Mouse (Mus musculus): ENCODE results near the gene Rybp. TPM values are rescaled to one million over a fixed set of nuclear protein-coding genes. Genes with fewer than 3 reads are reported as not detected.

The Rybp gene
- 7.5 and 8.3 TPM in 2 replicates for polyA plus RNA-seq (2014; fragmentation: Nextera tagmentation; extraction: Ambion mirVana)

DNA sequence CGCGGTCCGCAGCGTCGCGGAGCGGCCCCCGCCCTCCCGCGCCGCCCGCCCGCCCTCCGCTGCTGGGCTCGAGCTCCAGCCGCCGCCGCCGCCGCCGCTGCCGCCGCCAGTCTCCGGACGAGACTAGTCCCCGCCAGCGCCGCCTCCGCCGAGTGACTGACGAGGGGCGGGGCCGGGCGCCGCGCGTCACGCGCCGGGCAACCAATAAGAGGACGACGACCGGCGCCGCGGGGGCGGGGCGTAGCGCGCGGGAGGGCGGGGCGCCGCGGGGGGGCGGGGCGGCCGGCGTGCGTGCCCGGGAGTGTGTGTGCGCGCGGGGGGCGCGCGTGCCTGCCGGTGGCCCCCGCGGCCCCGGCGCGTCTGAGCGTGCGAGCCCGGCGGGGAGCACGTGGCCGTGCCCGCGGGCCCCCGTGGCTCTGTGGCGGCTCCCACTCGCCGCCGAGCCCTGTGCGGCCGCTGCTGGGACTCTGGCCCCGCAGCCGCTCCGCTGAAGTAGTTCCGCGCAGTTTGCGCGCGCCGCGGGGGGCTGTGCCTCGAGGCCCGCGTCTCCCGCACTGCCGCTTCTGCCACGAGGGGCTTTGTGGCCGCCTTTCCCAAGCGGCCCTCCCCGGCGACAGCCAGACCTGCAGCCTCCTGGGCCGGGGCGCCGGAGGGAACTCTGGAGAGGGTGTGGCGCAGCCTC lies at the start of gene Rybp:
Rybp (minus strand) TSS at position 152 of the 682 bp plus-strand sequence.
- Histone ChIP-seq H3K4me3 (ENCODE audit: control insufficient read depth in 1 of 2, insufficient read depth in 1 of 2, low read depth in 1 of 2, low read length in 2 of 2) (peak within 1 kb of the TSS; percentile 67 to 86), H3K9ac (ENCODE audit: low read length) (peak within 1 kb of the TSS; percentile 89), H3K36me3 (ENCODE audit: control insufficient read depth, insufficient read depth, low read length) (0 out of 2 replicates have a peak, but pooled peaks cover 2% of the 10 kb centered on the region), H3K27me3 (ENCODE audit: control insufficient read depth, insufficient read depth, low read length) (peaks cover 4% of the 10 kb centered on the region), H3K9me3 (ENCODE audit: control insufficient read depth, low read length) (no peaks in the 10 kb centered on the region), H3K4me2 (ENCODE audit: low read length) (peak within 1 kb of the TSS; percentile 99), H3K27ac (replicated peaks in 1 of 2; ENCODE audit: control insufficient read depth in 1 of 2, insufficient read depth in 1 of 2, low read depth in 2 of 2, low read length in 2 of 2) (peak within 1 kb of the TSS; percentile 79 to 95), H3K4me1 (ENCODE audit: control insufficient read depth in 2 of 2, insufficient read depth in 2 of 2, low read length in 2 of 2) (peaks cover 8 to 34% of the 10 kb centered on the region in 2 experiments)
- WGBS: under 1% methylated on average over 60 of the region's 112 CpGs
- peak; percentile 94 for ATAC-seq (ENCODE audit: insufficient number of reproducible peaks, insufficient read depth, low FRiP score, low read depth)

DNA sequence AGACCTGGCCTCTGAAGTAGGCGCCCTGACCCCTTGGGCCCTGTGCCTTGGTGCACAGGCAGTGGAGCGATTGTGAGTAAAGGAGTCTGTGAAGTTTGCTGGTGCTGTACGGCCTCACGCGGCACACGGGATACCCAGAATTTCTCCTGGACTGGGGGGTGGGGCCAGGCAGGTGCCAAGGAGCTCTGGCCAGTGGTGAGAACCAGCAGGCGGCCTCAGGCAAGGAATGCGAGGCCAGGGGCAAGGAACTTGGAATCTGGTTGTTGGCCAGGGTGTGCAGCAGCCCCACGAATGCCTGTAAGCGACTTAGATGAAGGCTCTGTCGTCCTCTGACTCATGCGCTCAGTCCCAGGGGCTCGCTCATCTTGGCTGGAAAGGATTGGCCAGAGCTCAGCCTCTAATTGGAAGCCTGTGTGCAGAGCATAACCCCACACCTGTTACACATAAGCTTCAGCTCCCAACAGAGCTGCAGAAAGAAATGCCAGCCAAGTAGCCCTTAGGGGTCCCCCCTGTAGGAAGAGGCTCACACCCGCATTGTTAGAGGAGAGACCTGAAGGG lies 49.4 kb upstream of the Rybp start:
- 13% methylated on average over 14 of the region's 14 CpGs for WGBS
- no peak overlapping the region; a peak in 1 of 4 replicates for H3K4me3 ChIP-seq (ENCODE audit: control insufficient read depth in 1 of 2, insufficient read depth in 1 of 2, low read depth in 1 of 2, low read length in 2 of 2)
- H3K9ac ChIP-seq (ENCODE audit: low read length): no peak overlapping the region
- H3K9me3 ChIP-seq (ENCODE audit: control insufficient read depth, low read length): no peaks in the 10 kb centered on the region
- peaks cover 20% of the 10 kb centered on the region for H3K27me3 ChIP-seq (ENCODE audit: control insufficient read depth, insufficient read depth, low read length)
- no peak for ATAC-seq (ENCODE audit: insufficient number of reproducible peaks, insufficient read depth, low FRiP score, low read depth)
- peak overlapping the region; percentile 58 for H3K4me2 ChIP-seq (ENCODE audit: low read length)
- no peaks in the 10 kb centered on the region for H3K36me3 ChIP-seq (ENCODE audit: control insufficient read depth, insufficient read depth, low read length)
- H3K27ac ChIP-seq (replicated peaks in 1 of 2; ENCODE audit: control insufficient read depth in 1 of 2, insufficient read depth in 1 of 2, low read depth in 2 of 2, low read length in 2 of 2): no peak overlapping the region
- H3K4me1 ChIP-seq (ENCODE audit: control insufficient read depth in 2 of 2, insufficient read depth in 2 of 2, low read length in 2 of 2): peaks cover 13 to 16% of the 10 kb centered on the region in 2 experiments

DNA sequence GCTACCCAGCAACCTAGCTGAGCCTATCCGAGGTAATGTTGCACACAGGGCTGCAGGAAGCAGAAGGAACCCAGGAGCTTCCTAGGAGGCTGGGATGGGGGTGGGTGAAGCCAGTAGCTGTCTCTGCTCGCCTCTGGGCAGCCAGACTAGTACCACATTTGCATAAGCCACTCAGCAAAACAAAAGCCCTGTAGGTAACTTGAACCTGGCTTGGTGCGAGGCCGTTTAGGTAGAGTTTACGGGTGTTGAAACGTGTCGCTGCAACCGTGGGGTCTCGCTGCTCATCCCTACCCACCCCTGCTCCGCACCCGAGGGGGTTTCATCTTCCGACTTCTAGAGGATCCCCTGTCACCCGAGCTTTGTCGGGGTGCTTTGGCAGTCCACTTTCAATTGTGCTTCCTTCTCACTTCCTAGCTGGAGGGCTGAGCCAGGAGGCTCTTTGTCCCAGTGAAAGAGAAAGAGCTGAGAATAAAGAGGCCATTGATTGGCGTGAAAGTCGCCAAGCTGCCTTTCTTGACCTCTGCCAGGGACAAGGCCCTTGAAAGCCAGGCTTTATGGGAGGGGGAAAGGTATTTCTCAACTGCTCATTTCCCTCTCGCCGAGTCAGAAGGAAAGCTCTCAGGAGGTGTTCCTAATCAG lies 48.3 kb upstream of the Rybp start:
- WGBS: 10% methylated on average over 18 of the region's 18 CpGs
- peak overlapping the region; percentile 58 for H3K4me2 ChIP-seq (ENCODE audit: low read length)
- H3K9ac ChIP-seq (ENCODE audit: low read length): peak overlapping the region; percentile 25; the same call in 1 of the 2 replicates
- peaks cover 20% of the 10 kb centered on the region for H3K27me3 ChIP-seq (ENCODE audit: control insufficient read depth, insufficient read depth, low read length)
- H3K4me1 ChIP-seq (ENCODE audit: control insufficient read depth in 2 of 2, insufficient read depth in 2 of 2, low read length in 2 of 2): peaks cover 13 to 16% of the 10 kb centered on the region in 2 experiments
- H3K4me3 ChIP-seq (ENCODE audit: control insufficient read depth in 1 of 2, insufficient read depth in 1 of 2, low read depth in 1 of 2, low read length in 2 of 2): peak overlapping the region; percentile 16 to 21
- no peak overlapping the region for H3K27ac ChIP-seq (replicated peaks in 1 of 2; ENCODE audit: control insufficient read depth in 1 of 2, insufficient read depth in 1 of 2, low read depth in 2 of 2, low read length in 2 of 2)
- no peaks in the 10 kb centered on the region for H3K36me3 ChIP-seq (ENCODE audit: control insufficient read depth, insufficient read depth, low read length)
- no peak for ATAC-seq (ENCODE audit: insufficient number of reproducible peaks, insufficient read depth, low FRiP score, low read depth)
- no peaks in the 10 kb centered on the region for H3K9me3 ChIP-seq (ENCODE audit: control insufficient read depth, low read length)

DNA sequence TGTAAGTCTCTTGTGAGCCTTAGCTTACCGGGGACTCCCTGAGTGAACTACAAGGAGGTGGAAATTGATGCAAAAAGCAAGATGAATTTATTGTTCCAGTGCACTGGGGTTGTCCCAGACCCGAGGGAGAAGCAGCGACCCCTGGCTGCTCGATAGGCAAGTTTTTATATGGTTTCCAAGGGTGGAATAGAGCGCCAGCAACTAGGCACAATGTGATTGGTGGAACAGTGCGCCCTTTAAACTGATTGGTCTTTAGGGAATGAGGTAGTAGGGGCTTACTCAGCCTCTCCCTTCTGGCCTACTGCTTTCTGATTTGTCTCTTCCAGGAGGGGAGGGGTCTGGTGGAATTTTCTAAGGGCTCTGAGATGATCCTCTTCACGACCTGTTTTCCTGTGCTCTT lies 46.5 kb upstream of the Rybp start:
- Histone ChIP-seq H3K4me1 (ENCODE audit: control insufficient read depth in 2 of 2, insufficient read depth in 2 of 2, low read length in 2 of 2) (peaks cover 13 to 16% of the 10 kb centered on the region in 2 experiments), H3K9me3 (ENCODE audit: control insufficient read depth, low read length) (no peaks in the 10 kb centered on the region), H3K4me3 (ENCODE audit: control insufficient read depth in 1 of 2, insufficient read depth in 1 of 2, low read depth in 1 of 2, low read length in 2 of 2) (no peak overlapping the region), H3K27ac (replicated peaks in 1 of 2; ENCODE audit: control insufficient read depth in 1 of 2, insufficient read depth in 1 of 2, low read depth in 2 of 2, low read length in 2 of 2) (no peak overlapping the region), H3K4me2 (ENCODE audit: low read length) (no peak overlapping the region), H3K9ac (ENCODE audit: low read length) (no peak overlapping the region), H3K36me3 (ENCODE audit: control insufficient read depth, insufficient read depth, low read length) (no peaks in the 10 kb centered on the region), H3K27me3 (ENCODE audit: control insufficient read depth, insufficient read depth, low read length) (peaks cover 20% of the 10 kb centered on the region)
- 77% methylated on average over 7 of the region's 7 CpGs for WGBS
- no peak for ATAC-seq (ENCODE audit: insufficient number of reproducible peaks, insufficient read depth, low FRiP score, low read depth)

DNA sequence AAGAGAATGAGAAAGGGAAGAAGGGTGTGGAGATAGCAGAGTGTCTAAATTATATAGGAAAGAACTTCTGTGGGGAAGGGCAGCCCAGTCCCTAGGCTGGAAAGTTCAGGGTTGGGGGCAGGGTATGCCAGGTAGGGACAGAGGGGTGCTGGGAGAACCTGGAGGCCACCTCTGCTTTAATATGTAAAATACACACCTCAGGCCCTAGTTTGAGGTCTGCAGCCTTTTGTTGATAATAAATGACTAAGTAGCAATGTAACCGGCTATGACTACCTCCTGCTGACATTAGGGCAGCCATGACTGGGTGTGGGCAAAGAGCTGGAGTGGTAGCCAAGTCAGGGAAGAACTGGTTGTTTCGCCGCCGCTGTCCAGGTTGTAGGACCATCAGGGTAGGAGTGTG lies 45.2 kb upstream of the Rybp start:
- H3K4me1 ChIP-seq (ENCODE audit: control insufficient read depth in 2 of 2, insufficient read depth in 2 of 2, low read length in 2 of 2): peaks cover 13 to 16% of the 10 kb centered on the region in 2 experiments
- no peaks in the 10 kb centered on the region for H3K9me3 ChIP-seq (ENCODE audit: control insufficient read depth, low read length)
- no peak for ATAC-seq (ENCODE audit: insufficient number of reproducible peaks, insufficient read depth, low FRiP score, low read depth)
- no peak overlapping the region for H3K4me3 ChIP-seq (ENCODE audit: control insufficient read depth in 1 of 2, insufficient read depth in 1 of 2, low read depth in 1 of 2, low read length in 2 of 2)
- peaks cover 11% of the 10 kb centered on the region for H3K27me3 ChIP-seq (ENCODE audit: control insufficient read depth, insufficient read depth, low read length)
- WGBS: 75% methylated on average over 4 of the region's 4 CpGs
- no peak overlapping the region for H3K27ac ChIP-seq (replicated peaks in 1 of 2; ENCODE audit: control insufficient read depth in 1 of 2, insufficient read depth in 1 of 2, low read depth in 2 of 2, low read length in 2 of 2)
- H3K4me2 ChIP-seq (ENCODE audit: low read length): no peak overlapping the region
- H3K36me3 ChIP-seq (ENCODE audit: control insufficient read depth, insufficient read depth, low read length): no peaks in the 10 kb centered on the region
- H3K9ac ChIP-seq (ENCODE audit: low read length): no peak overlapping the region

DNA sequence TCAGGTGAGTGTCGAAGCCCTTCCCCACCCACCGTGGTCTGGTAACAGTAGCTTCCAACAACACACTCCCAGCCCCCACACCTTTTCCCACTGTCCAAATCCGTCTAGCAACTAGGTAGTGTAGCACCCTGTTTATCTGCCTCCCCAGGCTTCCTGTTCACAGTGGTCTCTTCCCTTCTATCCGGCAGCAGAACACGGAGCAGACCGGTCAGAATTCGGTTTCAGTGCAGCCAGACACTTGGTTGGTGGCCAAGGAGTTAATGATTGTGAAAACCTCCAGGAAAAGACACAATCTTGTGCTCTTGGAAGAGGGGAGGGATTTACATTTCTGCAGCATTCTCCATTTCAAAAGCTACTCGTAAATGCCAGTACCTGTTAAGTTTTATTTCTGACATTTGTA lies 44.3 kb upstream of the Rybp start:
- WGBS: 35% methylated on average over 8 of the region's 8 CpGs
- ATAC-seq (ENCODE audit: insufficient number of reproducible peaks, insufficient read depth, low FRiP score, low read depth): no peak
- Histone ChIP-seq H3K9me3 (ENCODE audit: control insufficient read depth, low read length) (no peaks in the 10 kb centered on the region), H3K4me2 (ENCODE audit: low read length) (no peak overlapping the region), H3K4me1 (ENCODE audit: control insufficient read depth in 2 of 2, insufficient read depth in 2 of 2, low read length in 2 of 2) (peaks cover 9 to 11% of the 10 kb centered on the region in 2 experiments), H3K9ac (ENCODE audit: low read length) (no peak overlapping the region), H3K4me3 (ENCODE audit: control insufficient read depth in 1 of 2, insufficient read depth in 1 of 2, low read depth in 1 of 2, low read length in 2 of 2) (no peak overlapping the region), H3K27ac (replicated peaks in 1 of 2; ENCODE audit: control insufficient read depth in 1 of 2, insufficient read depth in 1 of 2, low read depth in 2 of 2, low read length in 2 of 2) (no peak overlapping the region), H3K36me3 (ENCODE audit: control insufficient read depth, insufficient read depth, low read length) (no peaks in the 10 kb centered on the region), H3K27me3 (ENCODE audit: control insufficient read depth, insufficient read depth, low read length) (peaks cover 5% of the 10 kb centered on the region; the same call in 1 of the 2 replicates)

DNA sequence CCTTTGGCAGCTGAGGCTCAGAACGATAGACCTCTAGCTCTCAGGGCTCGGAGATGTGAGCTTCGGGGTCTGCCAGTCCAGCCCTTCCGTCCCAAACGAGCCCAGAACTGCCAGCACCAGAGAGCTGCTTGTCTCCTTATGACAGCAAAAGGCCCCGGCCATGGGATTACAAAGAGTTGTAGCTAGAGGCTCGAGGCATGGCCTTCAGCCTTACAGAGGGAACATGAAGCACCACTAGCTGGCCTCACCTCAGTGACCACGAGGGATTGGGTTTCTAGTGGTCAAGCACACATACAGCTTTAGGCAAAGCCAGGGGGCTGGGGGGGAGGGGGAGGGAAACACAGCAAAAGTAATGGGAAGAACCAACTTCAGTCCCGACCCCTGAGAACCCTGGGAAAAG lies 43.8 kb upstream of the Rybp start:
- no peaks in the 10 kb centered on the region for H3K27me3 ChIP-seq (ENCODE audit: control insufficient read depth, insufficient read depth, low read length)
- peaks cover 5 to 6% of the 10 kb centered on the region in 2 experiments; a peak in 3 of 4 replicates for H3K4me1 ChIP-seq (ENCODE audit: control insufficient read depth in 2 of 2, insufficient read depth in 2 of 2, low read length in 2 of 2)
- H3K4me2 ChIP-seq (ENCODE audit: low read length): no peak overlapping the region
- no peak overlapping the region for H3K27ac ChIP-seq (replicated peaks in 1 of 2; ENCODE audit: control insufficient read depth in 1 of 2, insufficient read depth in 1 of 2, low read depth in 2 of 2, low read length in 2 of 2)
- no peak overlapping the region for H3K9ac ChIP-seq (ENCODE audit: low read length)
- no peak overlapping the region for H3K4me3 ChIP-seq (ENCODE audit: control insufficient read depth in 1 of 2, insufficient read depth in 1 of 2, low read depth in 1 of 2, low read length in 2 of 2)
- ATAC-seq (ENCODE audit: insufficient number of reproducible peaks, insufficient read depth, low FRiP score, low read depth): no peak
- no peaks in the 10 kb centered on the region for H3K9me3 ChIP-seq (ENCODE audit: control insufficient read depth, low read length)
- no peaks in the 10 kb centered on the region for H3K36me3 ChIP-seq (ENCODE audit: control insufficient read depth, insufficient read depth, low read length)
- 72% methylated on average over 9 of the region's 9 CpGs for WGBS
